Mouse (Mus musculus) neural tube, embryonic 11.5 days (tissue): Measurements from ENCODE around the gene Pdp2. TPM values are rescaled to one million over a fixed set of nuclear protein-coding genes. Genes with fewer than 3 reads are reported as not detected.

Experiments used
- polyA plus RNA-seq: library from polyadenylated mRNA; unstranded; fragments of >200 nt; fragmentation: Nextera tagmentation; extraction: Ambion mirVana; gene quantifications from 2 replicates; pipeline ENCODE4 v1.2.1, GENCODE M21; 2014

The Pdp2 gene
- polyA plus RNA-seq, 1 experiment from 2014 or later: 20.0 TPM

Other genes starting within 250 kb of the Pdp2 start
- gene Cmtm4, start 195.6 kb upstream of the Pdp2 start, polyA plus RNA-seq: 2.8 and 3.2 TPM in 2 replicates
- gene Dync1li2, start 148.4 kb upstream of the Pdp2 start, polyA plus RNA-seq: 78.2 and 82.2 TPM in 2 replicates
- 0.25 and 0.34 TPM in 2 replicates for gene Terb1, start 81.5 kb upstream of the Pdp2 start, polyA plus RNA-seq
- 119 and 125 TPM in 2 replicates for gene Nae1, start 56.8 kb upstream of the Pdp2 start, polyA plus RNA-seq
- 1.2 and 1.4 TPM in 2 replicates for gene Car7, start 56.8 kb upstream of the Pdp2 start, polyA plus RNA-seq
- gene Cdh16, start 32.9 kb downstream of the Pdp2 start, polyA plus RNA-seq: 0.80 TPM in 1 of 2 replicates, not detected in the other
- gene Rrad, start 39.9 kb downstream of the Pdp2 start, polyA plus RNA-seq: 2.9 and 4.3 TPM in 2 replicates
- gene Ciao2b, start 50.5 kb downstream of the Pdp2 start, polyA plus RNA-seq: 96.9 and 99.1 TPM in 2 replicates
- not detected in 2 replicates for gene Ces2a, start 142.6 kb downstream of the Pdp2 start, polyA plus RNA-seq
- 0.12 TPM in 1 of 2 replicates, not detected in the other for gene Ces2b, start 240.1 kb downstream of the Pdp2 start, polyA plus RNA-seq